Mouse (Mus musculus): ENCODE results near the gene Zfp663.

The Zfp663 gene

GRCm38 (mm10) chr2:165367868-165368439 lies 575 bp downstream of the Zfp663 start:
- peak; percentile 50 for DNase-seq

- peak; percentile 90 for DNase-seq
These were observed 1.4 kb downstream of the Zfp663 start for GRCm38 (mm10) chr2:165367047-165367520.

- peak; percentile 52 for DNase-seq
These were observed 4.0 kb downstream of the Zfp663 start for GRCm38 (mm10) chr2:165364334-165365091.

- DNase-seq = no peak
These were observed 5.2 kb downstream of the Zfp663 start for GRCm38 (mm10) chr2:165363282-165363681.

GRCm38 (mm10) chr2:165360861-165361260 lies 7.7 kb downstream of the Zfp663 start:
- peak; percentile 83 for DNase-seq

- DNase-seq = no peak
These were observed 16.6 kb downstream of the Zfp663 start for GRCm38 (mm10) chr2:165351828-165352513.

GRCm38 (mm10) chr2:165349466-165349865 lies 19.1 kb downstream of the Zfp663 start:
- peak; percentile 15 for DNase-seq

- no peak for DNase-seq
These were observed 22.3 kb downstream of the Zfp663 start for GRCm38 (mm10) chr2:165346180-165346579.

GRCm38 (mm10) chr2:165337191-165337590 lies 31.3 kb downstream of the Zfp663 start:
- DNase-seq = peak; percentile 79

- DNase-seq = peak; percentile 76
These were observed 35.8 kb downstream of the Zfp663 start for GRCm38 (mm10) chr2:165332610-165333210.

- DNase-seq = no peak
These were observed 38.8 kb downstream of the Zfp663 start for GRCm38 (mm10) chr2:165329703-165330102.

GRCm38 (mm10) chr2:165328746-165329145 lies 39.8 kb downstream of the Zfp663 start:
- no peak for DNase-seq

- no peak for DNase-seq
These were observed 41.1 kb downstream of the Zfp663 start for GRCm38 (mm10) chr2:165327386-165327785.

GRCm38 (mm10) chr2:165326304-165327190 lies 42.0 kb downstream of the Zfp663 start, which contains the start of gene Elmo2:
TSS of gene Elmo2 (minus strand) at chr2:165326479.
- peak; percentile 99 for DNase-seq

GRCm38 (mm10) chr2:165325521-165326303 lies 42.8 kb downstream of the Zfp663 start:
- DNase-seq = peak; percentile 41

GRCm38 (mm10) chr2:165323928-165324327 lies 44.6 kb downstream of the Zfp663 start:
- peak; percentile 74 for DNase-seq

- no peak for DNase-seq
These were observed 45.0 kb downstream of the Zfp663 start for GRCm38 (mm10) chr2:165323484-165323883.

- no peak for DNase-seq
These were observed 46.4 kb downstream of the Zfp663 start for GRCm38 (mm10) chr2:165321981-165322735.

GRCm38 (mm10) chr2:165321381-165321888 lies 47.1 kb downstream of the Zfp663 start:
- peak; percentile 63 for DNase-seq

- peak; percentile 67 for DNase-seq
These were observed 47.9 kb downstream of the Zfp663 start for GRCm38 (mm10) chr2:165320531-165321150.
